Mouse (Mus musculus) brain, embryonic 14.5 days (tissue): Measurements from ENCODE around the gene Slc5a10. TPM values are rescaled to one million over a fixed set of nuclear protein-coding genes. Genes with fewer than 3 reads are reported as not detected.

Experiments used
- DNase-seq: peaks from one replicate; pipeline ENCODE4 v3.0.0-alpha.2; 2011; ENCODE audit warnings: low read depth
- CTCF ChIP-seq: fragments of 200-500 bp; IDR thresholded peaks from 2 replicates; pipeline ENCODE4 v1.5.1; 2012; ENCODE audit warnings: inconsistent platforms, mild to moderate bottlenecking, moderate library complexity, borderline replicate concordance; ENCODE audit not compliant: insufficient read depth, insufficient read length; ENCODE audit errors: extremely low read depth
- POLR2A ChIP-seq: fragments of 200-500 bp; IDR thresholded peaks from 2 replicates; pipeline ENCODE4 v1.6.1; 2012; ENCODE audit warnings: mild to moderate bottlenecking, inconsistent platforms, borderline replicate concordance; ENCODE audit not compliant: poor library complexity, insufficient read depth, insufficient read length, severe bottlenecking; ENCODE audit errors: extremely low read depth
- polyA plus RNA-seq: library from polyadenylated mRNA; depleted of rRNA; stranded (reverse); fragments of >200 nt; gene quantifications from 2 replicates; pipeline ENCODE4 v1.2.3, GENCODE M21; 2012; rRNA removed

Slc5a10 gene
- polyA plus RNA-seq, 1 experiment, result 0.11 TPM

DNA sequence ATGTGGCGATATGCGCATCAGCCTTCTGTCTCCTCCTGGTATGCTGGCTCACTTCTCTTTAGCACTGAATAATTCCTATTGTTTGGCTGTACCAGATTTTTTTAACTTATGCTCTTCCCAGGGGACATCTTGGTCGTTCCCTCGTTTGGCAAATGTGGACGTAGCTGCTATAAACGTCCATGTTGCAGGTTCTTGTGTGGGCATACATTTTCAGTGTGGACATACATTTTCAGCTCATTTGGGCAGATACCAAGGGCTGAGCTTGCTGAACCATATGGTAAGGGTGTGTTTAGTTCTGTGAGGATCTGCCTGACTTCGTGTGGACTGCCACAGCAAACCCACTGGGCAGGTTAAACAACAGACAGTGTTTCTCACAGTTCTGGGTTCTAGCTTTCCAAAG, 95.5 kb downstream of the Slc5a10 start:
- DNase-seq, result no peak
- no peak for TF ChIP-seq POLR2A
- no peak for TF ChIP-seq CTCF

Other genes starting within 250 kb of the Slc5a10 start
- gene Mfap4, start 235.4 kb downstream of the Slc5a10 start, polyA plus RNA-seq, result 89.5 and 119 TPM in 2 replicates
- gene Mapk7, start 226.4 kb downstream of the Slc5a10 start, polyA plus RNA-seq, result 108 and 140 TPM in 2 replicates
- gene B9d1, start 215.7 kb downstream of the Slc5a10 start, polyA plus RNA-seq, result 42.6 and 60.3 TPM in 2 replicates
- gene Epn2, start 141.1 kb downstream of the Slc5a10 start, polyA plus RNA-seq, result 66.2 and 69.1 TPM in 2 replicates
- 4.5 and 6.0 TPM in 2 replicates for gene Grap, start 67.6 kb downstream of the Slc5a10 start, polyA plus RNA-seq
- gene Fam83g, start 36.7 kb downstream of the Slc5a10 start, polyA plus RNA-seq, result 0.42 and 0.55 TPM in 2 replicates
- 54.3 and 68.5 TPM in 2 replicates for gene Prpsap2, start 41.3 kb upstream of the Slc5a10 start, polyA plus RNA-seq
- 82.7 and 97.5 TPM in 2 replicates for gene Ulk2, start 134.2 kb upstream of the Slc5a10 start, polyA plus RNA-seq
- 15.8 and 17.1 TPM in 2 replicates for gene Akap10, start 209.4 kb upstream of the Slc5a10 start, polyA plus RNA-seq
- 13.5 and 16.9 TPM in 2 replicates for gene Specc1, start 235.9 kb upstream of the Slc5a10 start, polyA plus RNA-seq